Mouse (Mus musculus) ES-E14 (cell line): ENCODE measurements around the gene Utp3.

ENCODE experiments used
- CHD2 ChIP-seq: IDR thresholded peaks from 2 replicates; pipeline ENCODE4 v1.6.1; 2014; ENCODE audit warnings: mild to moderate bottlenecking, low read depth, low read length, inconsistent platforms
- HCFC1 ChIP-seq: IDR thresholded peaks from 2 replicates; pipeline ENCODE4 v1.6.1; 2012; ENCODE audit warnings: low read length, inconsistent platforms, borderline replicate concordance; ENCODE audit not compliant: insufficient read depth
- MAFK ChIP-seq: IDR thresholded peaks from 2 replicates; pipeline ENCODE4 v1.6.1; 2014; ENCODE audit warnings: mild to moderate bottlenecking, low read depth, low read length, inconsistent platforms; ENCODE audit not compliant: insufficient read depth
- ZC3H11A ChIP-seq: IDR thresholded peaks from 2 replicates; pipeline ENCODE4 v1.6.1; 2012; ENCODE audit warnings: low read depth, mild to moderate bottlenecking, inconsistent platforms, low read length, borderline replicate concordance

GRCm38 (mm10) chr5:88527657-88528056 is 26.6 kb upstream of the Utp3 start, which contains the start of gene Jchain:
- TF ChIP-seq ZC3H11A (no peak), HCFC1 (no peak), MAFK (no peak), CHD2 (no peak)
